Mouse (Mus musculus): ENCODE results near the gene As3mt.

DNA sequence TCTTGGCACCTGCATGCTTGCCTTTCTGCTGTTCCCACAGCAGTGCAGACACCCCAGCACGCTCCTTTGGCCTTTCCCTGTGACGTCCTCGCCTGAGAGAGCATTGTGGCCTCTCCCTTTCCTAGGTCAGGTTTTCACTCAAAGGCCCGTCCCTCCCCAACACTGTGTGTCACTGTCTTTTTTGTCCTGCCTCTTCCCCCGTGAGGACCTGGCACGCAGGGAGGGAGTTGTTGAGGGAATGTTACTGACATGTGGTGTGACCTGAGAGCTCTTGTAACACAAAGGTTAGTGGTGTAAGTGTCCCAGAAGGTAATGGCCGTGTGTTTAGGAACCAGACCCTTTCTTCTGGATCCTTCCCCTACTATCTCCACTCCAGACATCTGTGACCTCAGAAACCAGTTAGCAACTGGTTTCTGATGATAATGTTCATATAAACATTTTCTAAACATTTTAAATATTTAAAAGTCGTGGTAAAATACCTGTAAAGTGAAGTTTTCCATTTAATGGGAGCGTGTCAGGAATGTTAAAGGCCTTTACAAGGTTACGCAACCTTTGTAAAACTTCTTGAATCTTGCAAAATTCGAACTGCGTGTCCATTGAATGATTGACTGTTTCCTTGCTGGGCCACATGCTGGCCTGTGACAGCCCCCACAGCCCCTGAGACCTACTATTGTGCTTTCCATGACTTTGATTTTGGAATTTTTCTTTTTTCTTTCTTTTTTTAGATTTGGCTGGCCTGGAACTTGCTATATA, 70.8 kb downstream of the As3mt start:
- no peak for TF ChIP-seq MYOG (IDR thresholded peaks at IDR 0.05; ENCODE audit: control insufficient read depth, extremely low read depth, insufficient read length)
- TF ChIP-seq CTCF (IDR thresholded peaks at IDR 0.05; ENCODE audit: control insufficient read depth, insufficient read depth, insufficient read length): no peak
- TF ChIP-seq CEBPB (IDR thresholded peaks at IDR 0.05; ENCODE audit: low read depth): peak; percentile 22
- no peak for TF ChIP-seq FOSL1 (IDR thresholded peaks at IDR 0.05; ENCODE audit: insufficient read depth, low read length, poor library complexity, severe bottlenecking)
- TF ChIP-seq MAX (IDR thresholded peaks at IDR 0.05): no peak
- no peak for TF ChIP-seq USF1 (IDR thresholded peaks at IDR 0.05; ENCODE audit: low read depth)
